In the genomic region with DNA sequence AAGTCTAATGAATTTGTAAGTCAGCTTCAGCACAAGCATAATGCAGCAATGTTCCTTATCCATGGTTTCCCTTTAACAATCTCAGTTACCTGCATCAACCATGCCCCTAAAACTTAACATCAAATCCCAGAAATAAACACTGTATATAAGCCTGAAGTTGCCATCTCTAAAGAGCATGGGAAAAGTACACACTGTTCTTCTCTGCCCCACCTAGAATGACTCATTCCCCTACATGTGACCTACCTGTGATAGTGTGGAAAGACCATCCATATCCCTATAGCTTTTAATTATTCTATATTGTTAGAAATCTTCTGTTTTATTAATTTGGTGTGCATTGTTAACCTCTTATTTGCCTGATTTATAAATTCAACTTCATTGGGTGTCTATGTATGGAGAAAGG, we compare ENCODE assay signal across 24 mouse cellular contexts. TPM values are rescaled to one million over a fixed set of nuclear protein-coding genes. Genes with fewer than 3 reads are reported as not detected.
DNase-seq lines count a peak whose midpoint lies in the region; ATAC-seq and TF ChIP-seq lines count a peak whose summit lies in the region.
"Had no signal": no experiment of that assay in that cellular context is flagged by ENCODE, and none has a peak within 500 bp of the region (broad histone marks: within the 10 kb centered on the region; RNA-seq: fewer than 3 reads in every experiment).

No protein-coding gene starts in this region.

- DNase-seq in kidney, adult 2 months = no peak
- DNase-seq in kidney, postnatal 36 days = no peak
- DNase-seq in T-cell, adult 2 months (ENCODE audit: low spot score) = no peak
- DNase-seq in gastrocnemius, adult 2 months = no peak
- DNase-seq: adrenal gland, adult 2 months; adrenal gland, postnatal 10 days; adrenal gland, postnatal 25 days; B cell, adult 2 months; cerebellum, adult 11-12 months; cerebellum, adult 2 months; cerebellum, adult 9-10 months; cerebellum, postnatal 10 days; cerebellum, postnatal 25 days; forebrain, postnatal 0 days had no signal

- H3K4me3 ChIP-seq in kidney, adult 2 months (ENCODE audit: insufficient read depth, low read depth, low read length) = no peak overlapping the region
- no peak overlapping the region for H3K4me3 ChIP-seq in intestine, embryonic 15.5 days (replicated peaks)
- H3K4me3 ChIP-seq in intestine, postnatal 0 days (ENCODE audit: low read depth, low read length) = no peak overlapping the region
- H3K4me3 ChIP-seq in gastrocnemius, adult 2 months = no peak overlapping the region
- H3K4me3 ChIP-seq: embryonic facial prominence, embryonic 10.5 days; embryonic facial prominence, embryonic 12.5 days; forebrain, embryonic 13.5 days; forebrain, embryonic 15.5 days had no signal

- peak overlapping the region; percentile 53 for H3K27ac ChIP-seq in kidney, adult 2 months (ENCODE audit: insufficient read depth, low read depth, low read length)
- no peak overlapping the region for H3K27ac ChIP-seq in intestine, embryonic 15.5 days
- H3K27ac ChIP-seq in intestine, postnatal 0 days (ENCODE audit: low read depth, low read length) = no peak overlapping the region
- no peak overlapping the region for H3K27ac ChIP-seq in gastrocnemius, adult 2 months
- H3K27ac ChIP-seq: embryonic facial prominence, embryonic 10.5 days; embryonic facial prominence, embryonic 12.5 days; forebrain, embryonic 13.5 days; forebrain, embryonic 15.5 days had no signal

- no peaks in the 10 kb centered on the region for H3K36me3 ChIP-seq in kidney, adult 2 months (ENCODE audit: control insufficient read depth, insufficient read depth, low read length)
- no peaks in the 10 kb centered on the region for H3K36me3 ChIP-seq in intestine, embryonic 15.5 days
- H3K36me3 ChIP-seq in intestine, postnatal 0 days (ENCODE audit: control insufficient read depth, insufficient read depth) = no peaks in the 10 kb centered on the region
- H3K36me3 ChIP-seq: embryonic facial prominence, embryonic 10.5 days; embryonic facial prominence, embryonic 12.5 days; forebrain, embryonic 15.5 days; G1E had no signal

- intact Hi-C loops in gastrocnemius, adult 2 months (cut with DNase I) = no loop called here

- H3K4me1 ChIP-seq in kidney, adult 2 months (ENCODE audit: control insufficient read depth, insufficient read depth, low read length) = peaks cover 37% of the 10 kb centered on the region
- no peaks in the 10 kb centered on the region for H3K4me1 ChIP-seq in intestine, embryonic 15.5 days (replicated peaks)
- no peaks in the 10 kb centered on the region for H3K4me1 ChIP-seq in intestine, postnatal 0 days (replicated peaks; ENCODE audit: control insufficient read depth, insufficient read depth, low read length)
- H3K4me1 ChIP-seq: embryonic facial prominence, embryonic 10.5 days; embryonic facial prominence, embryonic 12.5 days; forebrain, embryonic 13.5 days; forebrain, embryonic 15.5 days had no signal

- no peak overlapping the region for H3K9ac ChIP-seq in intestine, embryonic 15.5 days
- no peak overlapping the region for H3K9ac ChIP-seq in intestine, postnatal 0 days (ENCODE audit: low read depth, low read length)
- H3K9ac ChIP-seq: embryonic facial prominence, embryonic 12.5 days; forebrain, embryonic 13.5 days; forebrain, embryonic 15.5 days; forebrain, postnatal 0 days had no signal

- no peak for TF ChIP-seq POLR2A in kidney, adult 2 months (IDR thresholded peaks at IDR 0.05; ENCODE audit: low read depth, low read length)

- ATAC-seq in intestine, embryonic 15.5 days = peak; percentile 91
- peak; percentile 82 for ATAC-seq in intestine, postnatal 0 days
- ATAC-seq: CD4-positive, CD25-positive, alpha-beta regulatory T cell, adult 4 months; forebrain, embryonic 13.5 days; forebrain, embryonic 15.5 days; forebrain, postnatal 0 days had no signal

- H3K9me3 ChIP-seq in intestine, embryonic 15.5 days = no peaks in the 10 kb centered on the region
- H3K9me3 ChIP-seq in intestine, postnatal 0 days (ENCODE audit: control insufficient read depth) = no peaks in the 10 kb centered on the region
- H3K9me3 ChIP-seq: embryonic facial prominence, embryonic 10.5 days; embryonic facial prominence, embryonic 12.5 days; forebrain, embryonic 13.5 days; forebrain, embryonic 15.5 days; G1E had no signal

- no peak overlapping the region for H3K4me2 ChIP-seq in intestine, embryonic 15.5 days (replicated peaks)
- H3K4me2 ChIP-seq in intestine, postnatal 0 days (replicated peaks; ENCODE audit: low read depth) = no peak overlapping the region
- H3K4me2 ChIP-seq: embryonic facial prominence, embryonic 12.5 days; forebrain, embryonic 13.5 days; forebrain, embryonic 15.5 days had no signal

- H3K27me3 ChIP-seq in kidney, adult 2 months (replicated peaks; ENCODE audit: control insufficient read depth, insufficient read depth, low read length) = no peaks in the 10 kb centered on the region
- no peaks in the 10 kb centered on the region for H3K27me3 ChIP-seq in intestine, embryonic 15.5 days (replicated peaks)
- no peaks in the 10 kb centered on the region for H3K27me3 ChIP-seq in intestine, postnatal 0 days (replicated peaks; ENCODE audit: control insufficient read depth, insufficient read depth, low read length)
- H3K27me3 ChIP-seq: CH12.LX; embryonic facial prominence, embryonic 12.5 days; forebrain, embryonic 13.5 days; forebrain, embryonic 15.5 days; Patski had no signal

- TF ChIP-seq CTCF in kidney, adult 2 months (conservative IDR thresholded peaks at IDR 0.05; ENCODE audit: insufficient read depth, insufficient read length, low read depth, low read length) = no peak
- TF ChIP-seq CTCF in intestine, postnatal 0 days (IDR thresholded peaks at IDR 0.05; ENCODE audit: low read depth) = no peak
- no peak for TF ChIP-seq CTCF in gastrocnemius, adult 2 months (IDR thresholded peaks at IDR 0.05)

RNA-seq across cellular contexts. Expression of a gene that starts 27.0 kb away (rescaled TPM):
- 59.6 and 61.4 TPM in 2 replicates for polyA plus RNA-seq in kidney, adult 2 months (2012; rRNA removed)
- polyA plus RNA-seq in intestine, embryonic 15.5 days (2015; fragmentation: Nextera tagmentation; extraction: Ambion mirVana) = 6.9 and 8.5 TPM in 2 replicates
- polyA plus RNA-seq in intestine, postnatal 0 days (2015; fragmentation: Nextera tagmentation; extraction: Ambion mirVana) = 5.3 and 6.8 TPM in 2 replicates
- under 1 TPM; 0.38 to 0.47 TPM for total RNA-seq in gastrocnemius, adult 2 months (2021)
- polyA plus RNA-seq: CD4-positive, CD25-positive, alpha-beta regulatory T cell, adult 4 months; G1E had no signal
